Mouse (Mus musculus): Measurements from ENCODE around the gene Eno1.
A peak's percentile ranks its signal among the peaks of the same experiment; 100 is the strongest.

Eno1 gene

GRCm38 (mm10) chr4:150236521-150237481 is at the start of gene Eno1:
Gene Eno1 (plus strand): TSS chr4:150236721.
- peak; percentile 99 for DNase-seq (ENCODE audit: low spot score)

DNA sequence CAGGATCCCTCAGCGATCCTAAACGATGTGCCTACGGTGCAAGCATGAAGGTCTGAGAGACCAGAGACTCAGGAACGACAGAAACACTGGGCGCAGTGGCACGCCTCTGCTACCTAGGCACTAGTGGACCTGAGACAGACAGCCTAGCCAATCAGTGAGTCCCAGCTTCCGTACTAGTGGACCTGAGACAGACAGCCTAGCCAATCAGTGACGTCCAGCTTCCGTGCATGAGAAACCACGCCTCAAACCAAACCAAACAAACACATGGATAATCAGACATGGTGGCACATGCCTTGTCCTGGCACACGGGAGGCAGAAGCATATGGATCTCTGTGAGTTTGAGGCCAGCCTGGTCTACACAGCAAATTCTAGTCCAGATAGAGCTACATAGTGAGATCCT is 48.3 kb upstream of the Eno1 start:
- no peak for DNase-seq (ENCODE audit: low spot score)

- DNase-seq (ENCODE audit: low spot score) = no peak
These were observed 44.3 kb upstream of the Eno1 start for GRCm38 (mm10) chr4:150192199-150192598.

DNA sequence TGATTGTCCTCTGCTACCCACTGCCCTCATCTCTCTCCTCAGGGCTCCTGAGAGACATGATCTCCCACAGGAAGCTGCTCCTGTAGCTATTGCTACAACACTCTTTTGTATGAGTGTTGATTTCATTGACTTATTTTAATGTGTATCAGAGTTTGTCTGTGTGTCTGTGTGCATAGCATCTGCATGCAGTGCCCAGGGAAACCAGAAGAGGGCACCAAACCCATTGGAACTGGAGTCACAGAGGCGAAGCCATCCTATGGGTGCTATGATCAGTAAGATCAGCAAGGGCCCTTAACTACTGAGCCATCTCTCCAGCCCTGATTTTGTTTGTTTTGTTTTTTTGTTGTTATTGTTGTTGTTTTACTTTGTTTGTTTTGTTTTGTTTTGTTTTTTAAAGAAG is 42.6 kb upstream of the Eno1 start:
- DNase-seq (ENCODE audit: low spot score) = peak; percentile 72

- no peak for DNase-seq (ENCODE audit: low spot score)
These were observed 38.3 kb upstream of the Eno1 start for GRCm38 (mm10) chr4:150198268-150198667.

DNA sequence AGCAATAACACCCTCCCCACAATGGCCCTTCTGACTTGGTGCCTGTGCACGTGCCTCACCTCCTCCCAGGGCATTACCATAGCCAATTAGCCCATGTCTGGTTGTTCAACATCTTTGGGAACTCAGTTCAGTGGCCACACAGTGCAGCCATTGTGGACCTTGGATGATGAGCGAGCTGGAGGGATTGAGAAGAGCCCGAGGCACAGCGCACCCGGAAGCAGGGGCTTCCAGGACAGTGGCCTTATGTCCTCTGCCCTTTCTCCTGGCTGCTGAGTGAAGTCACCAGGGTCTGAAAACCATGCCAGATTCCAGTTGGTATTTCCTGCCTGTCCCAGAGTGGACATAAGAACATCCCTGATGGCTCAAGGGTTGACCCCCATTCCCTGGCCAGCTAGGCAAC is 35.3 kb upstream of the Eno1 start, which contains the start of gene Car6:
TSS of gene Car6 (minus strand) at position 101 of the 400 bp plus-strand sequence.
- DNase-seq (ENCODE audit: low spot score) = no peak

DNA sequence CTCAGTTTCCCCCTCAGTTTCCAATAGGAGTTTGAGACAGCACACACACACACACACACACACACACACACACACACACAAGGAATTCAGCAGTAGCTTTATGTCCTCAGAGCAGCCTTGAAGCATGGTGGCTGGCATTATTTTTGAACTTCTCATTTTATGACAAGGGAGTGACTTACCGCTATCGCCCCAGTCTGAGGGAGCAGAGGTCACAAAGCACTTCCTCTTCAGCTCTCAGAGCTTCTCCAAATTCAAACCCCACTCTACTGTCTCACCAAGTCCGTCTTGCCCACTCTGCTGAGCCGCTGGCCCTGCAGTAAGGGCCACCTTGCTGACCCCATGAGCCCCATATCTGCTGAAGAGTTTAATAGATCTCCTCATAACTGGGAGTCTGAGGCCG is 33.8 kb upstream of the Eno1 start:
- DNase-seq (ENCODE audit: low spot score) = no peak

- DNase-seq (ENCODE audit: low spot score) = no peak
These were observed 31.6 kb upstream of the Eno1 start for GRCm38 (mm10) chr4:150204877-150205276.

- no peak for DNase-seq (ENCODE audit: low spot score)
These were observed 26.8 kb upstream of the Eno1 start for GRCm38 (mm10) chr4:150209751-150210150.

DNA sequence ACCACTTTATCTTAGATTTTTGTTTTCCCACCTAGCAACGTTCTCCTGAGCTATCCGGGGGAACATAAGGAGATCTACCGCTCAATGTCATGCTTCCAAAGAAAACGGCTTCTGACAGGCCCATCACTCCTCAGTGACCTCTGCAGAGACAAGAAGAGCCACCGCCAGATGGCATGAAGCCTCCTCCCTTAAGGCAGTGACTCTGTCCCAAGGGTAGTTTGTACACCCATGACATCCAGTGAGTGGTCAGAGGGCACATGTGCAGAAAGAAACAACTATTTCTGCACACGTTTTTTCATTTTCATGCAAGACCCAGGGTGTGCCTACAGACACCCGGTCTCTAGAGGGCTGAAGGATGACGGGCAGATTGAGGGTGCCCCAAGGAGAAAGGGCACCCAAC is 26.2 kb upstream of the Eno1 start:
- no peak for DNase-seq (ENCODE audit: low spot score)

- DNase-seq (ENCODE audit: low spot score) = no peak
These were observed 24.5 kb upstream of the Eno1 start for GRCm38 (mm10) chr4:150211930-150212552.

DNA sequence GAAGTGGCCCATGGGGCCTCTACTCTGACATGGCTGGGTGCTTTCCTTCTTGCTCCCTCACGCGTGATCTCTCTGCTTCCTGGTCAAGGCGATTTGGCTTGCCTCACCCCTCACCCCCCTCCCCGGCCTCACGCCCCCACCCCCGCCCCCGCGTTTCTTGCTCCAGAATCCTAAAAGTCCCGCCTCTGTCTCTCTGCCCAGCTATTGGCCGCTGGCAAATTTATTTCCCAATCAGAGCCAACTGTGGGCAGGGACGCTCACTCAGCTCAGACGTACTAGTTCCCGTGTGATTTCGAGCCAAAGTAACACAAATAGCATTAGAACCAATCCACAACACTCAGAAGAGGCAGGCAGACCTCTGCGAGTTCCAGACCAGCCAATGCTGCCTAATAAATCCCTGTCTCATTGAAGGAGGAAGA is 24.0 kb upstream of the Eno1 start:
- DNase-seq (ENCODE audit: low spot score) = no peak

DNA sequence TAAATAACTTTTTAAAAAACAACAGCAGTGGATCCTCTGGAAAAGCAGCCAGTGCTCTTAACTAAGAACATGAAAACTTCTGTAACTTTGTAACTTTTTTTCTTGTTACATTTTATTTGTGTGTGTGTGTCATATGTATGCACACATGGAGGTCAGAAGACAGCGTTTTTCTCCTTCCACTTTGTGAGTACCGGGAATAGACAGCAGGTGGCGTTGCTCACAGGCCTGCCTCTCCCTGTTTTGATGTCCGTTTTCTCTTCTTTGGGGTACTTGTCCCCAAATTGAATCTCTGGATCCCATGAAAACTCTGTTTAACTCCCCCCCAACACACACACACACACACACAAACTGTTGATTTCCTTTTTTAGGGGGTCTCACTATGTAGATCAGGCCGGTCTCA is 22.6 kb upstream of the Eno1 start:
- no peak for DNase-seq (ENCODE audit: low spot score)

DNA sequence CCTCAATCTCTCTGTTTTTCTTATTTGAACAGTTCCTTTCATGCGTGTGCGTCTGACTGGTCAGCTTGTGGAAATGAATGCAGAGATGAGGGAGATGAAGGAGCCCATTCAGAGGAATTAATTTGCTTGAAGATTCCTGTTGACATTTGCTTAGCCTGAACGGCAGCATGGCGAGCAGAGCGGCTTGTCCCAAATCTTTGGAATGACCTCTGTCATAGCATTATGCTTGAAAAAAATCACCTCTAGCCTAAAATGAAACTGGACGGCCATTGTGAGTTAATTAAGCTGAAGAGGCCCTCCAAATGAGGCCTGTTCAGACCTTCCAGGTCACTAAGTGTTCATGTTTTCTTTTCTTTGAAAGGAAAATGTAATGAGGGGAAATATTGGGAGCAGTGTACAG is 20.1 kb upstream of the Eno1 start:
- DNase-seq (ENCODE audit: low spot score) = no peak

- no peak for DNase-seq (ENCODE audit: low spot score)
These were observed 19.4 kb upstream of the Eno1 start for GRCm38 (mm10) chr4:150217042-150217554.

- DNase-seq (ENCODE audit: low spot score) = no peak
These were observed 18.6 kb upstream of the Eno1 start for GRCm38 (mm10) chr4:150217935-150218334.

- peak; percentile 79 for DNase-seq (ENCODE audit: low spot score)
These were observed 16.8 kb upstream of the Eno1 start for GRCm38 (mm10) chr4:150219501-150220292.

GRCm38 (mm10) chr4:150220584-150220983 is 15.9 kb upstream of the Eno1 start:
- peak; percentile 62 for DNase-seq (ENCODE audit: low spot score)

- no peak for DNase-seq (ENCODE audit: low spot score)
These were observed 15.4 kb upstream of the Eno1 start for GRCm38 (mm10) chr4:150221017-150221640.

DNA sequence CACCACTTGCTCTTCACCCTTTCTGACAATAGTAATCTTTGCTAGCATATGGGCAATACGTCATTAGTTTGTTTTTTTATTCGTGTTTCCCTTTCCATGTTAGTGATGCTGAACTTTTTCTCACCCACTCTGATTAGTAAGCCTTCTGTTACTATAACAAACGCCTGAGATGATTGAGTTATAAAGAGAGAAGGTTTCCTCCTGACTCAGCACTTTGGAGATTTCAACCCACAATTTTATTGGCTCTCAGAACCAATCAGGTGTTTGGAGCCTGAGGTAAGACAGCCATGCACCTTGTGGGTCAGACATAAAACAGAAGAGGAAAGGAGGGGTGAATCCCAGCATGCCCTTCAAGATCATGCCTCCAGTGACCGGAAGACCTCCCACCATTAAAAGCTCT is 12.7 kb upstream of the Eno1 start:
- no peak for DNase-seq (ENCODE audit: low spot score)

DNA sequence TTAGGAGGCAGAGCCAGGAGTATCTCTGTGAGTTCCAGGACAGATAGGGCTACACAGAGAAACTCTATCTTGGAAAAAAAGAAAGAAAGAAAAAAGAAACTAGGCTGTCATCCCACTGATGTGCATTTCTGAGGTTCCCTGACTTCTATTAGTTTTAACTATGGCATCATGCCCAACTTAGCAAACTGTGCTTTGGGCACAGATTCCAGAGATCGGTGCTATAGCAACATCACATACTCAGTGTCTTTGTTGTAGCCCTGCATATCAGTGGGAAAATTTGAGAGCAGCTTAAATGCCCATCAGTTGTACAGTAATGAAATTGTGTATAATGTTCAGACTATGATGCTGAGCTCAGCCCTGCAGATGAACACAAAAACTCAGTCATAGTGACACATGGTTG is 10.8 kb upstream of the Eno1 start:
- DNase-seq (ENCODE audit: low spot score) = no peak
